Mouse (Mus musculus) large intestine, adult 2 months (tissue): ENCODE results near the gene Necab2. TPM values are rescaled to one million over a fixed set of nuclear protein-coding genes. Genes with fewer than 3 reads are reported as not detected.

Source experiments
- DNase-seq: peaks from one replicate; pipeline ENCODE4 v3.0.0-alpha.2; 2012; ENCODE audit warnings: low read depth, low spot score
- WGBS: fragments of 180-500 bp; shearing (Covaris S2); methylation state at CpG from one replicate; pipeline ENCODE4 v1.1.7; 2018; 5-methylcytosine and 5-hydroxymethylcytosine counted together
- polyA plus RNA-seq: library from polyadenylated mRNA; depleted of rRNA; stranded (reverse); fragments of >200 nt; gene quantifications from 2 replicates; pipeline ENCODE4 v1.2.3, GENCODE M21; 2012; rRNA removed

Necab2 gene
- polyA plus RNA-seq, 1 experiment = 0.90 TPM

DNA sequence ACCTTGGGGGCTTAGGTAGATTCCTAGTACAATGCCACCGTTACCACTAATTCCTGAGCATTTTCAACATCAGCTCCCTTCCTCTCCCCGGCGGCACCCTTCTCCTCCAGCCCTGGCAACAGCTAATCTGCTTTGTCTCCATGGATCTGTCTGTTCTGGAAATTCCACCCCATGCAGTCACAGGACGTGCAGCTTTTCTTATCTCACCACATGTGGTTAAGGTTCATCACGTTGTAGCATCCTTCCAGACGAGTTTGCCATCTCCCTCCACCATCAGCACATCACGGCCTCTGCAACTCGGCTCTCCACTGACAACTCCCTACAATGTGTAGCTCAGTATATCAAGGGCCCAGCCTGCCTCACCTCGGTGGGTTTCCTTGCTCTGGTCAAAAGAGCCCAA lies 59.0 kb downstream of the Necab2 start:
- DNase-seq = no peak
- 57% methylated on average over 9 of the region's 9 CpGs for WGBS

- no peak for DNase-seq
- WGBS = 81% methylated on average over 8 of the region's 8 CpGs
Observed at GRCm38 (mm10) chr8:119506106-119506505, 59.6 kb downstream of the Necab2 start.

GRCm38 (mm10) chr8:119510471-119510870 lies 64.0 kb downstream of the Necab2 start:
- no peak for DNase-seq
- 81% methylated on average over 9 of the region's 9 CpGs for WGBS

GRCm38 (mm10) chr8:119511722-119512121 lies 65.2 kb downstream of the Necab2 start:
- WGBS = 95% methylated on average over 7 of the region's 7 CpGs
- no peak for DNase-seq

DNA sequence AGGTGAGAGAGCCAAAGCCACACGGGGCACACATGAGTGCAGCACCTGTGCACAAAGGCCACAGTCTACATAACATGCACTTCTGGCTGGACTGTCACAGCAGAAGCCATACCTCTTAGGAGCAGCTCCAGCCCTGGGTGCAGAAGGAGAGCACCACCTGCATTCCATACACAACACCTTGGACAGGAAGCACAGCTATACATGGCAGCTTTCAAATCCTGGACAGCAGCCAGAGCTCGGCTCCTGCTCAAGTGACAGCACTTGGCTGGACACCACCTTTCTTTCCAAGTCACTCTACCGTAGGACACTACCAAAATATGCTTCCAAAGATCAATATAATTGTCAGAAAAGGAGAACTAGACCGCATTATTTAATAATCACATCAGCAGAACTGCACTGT lies 66.9 kb downstream of the Necab2 start:
- DNase-seq = no peak
- 57% methylated on average over 4 of the region's 4 CpGs for WGBS

- DNase-seq = no peak
- WGBS = 85% methylated on average over 3 of the region's 3 CpGs
Observed at GRCm38 (mm10) chr8:119514940-119515339, 68.4 kb downstream of the Necab2 start.

- WGBS = 83% methylated on average over 3 of the region's 3 CpGs
- no peak for DNase-seq
Observed at GRCm38 (mm10) chr8:119515767-119516166, 69.2 kb downstream of the Necab2 start.

- WGBS = 75% methylated on average over 5 of the region's 5 CpGs
- no peak for DNase-seq
Observed at GRCm38 (mm10) chr8:119516674-119517073, 70.2 kb downstream of the Necab2 start.

GRCm38 (mm10) chr8:119520102-119520501 lies 73.6 kb downstream of the Necab2 start:
- DNase-seq = no peak
- WGBS = 78% methylated on average over 7 of the region's 7 CpGs

Other genes starting within 250 kb of the Necab2 start
- 92.3 and 106 TPM in 2 replicates for gene Hsbp1, start 102.2 kb upstream of the Necab2 start, polyA plus RNA-seq
- 23.2 and 30.1 TPM in 2 replicates for gene Mlycd, start 51.8 kb upstream of the Necab2 start, polyA plus RNA-seq
- gene Osgin1, start 12.6 kb upstream of the Necab2 start, polyA plus RNA-seq = 55.2 and 117 TPM in 2 replicates
- 0.62 and 2.0 TPM in 2 replicates for gene Slc38a8, start 55.0 kb downstream of the Necab2 start, polyA plus RNA-seq
- 54.3 and 69.2 TPM in 2 replicates for gene Mbtps1, start 112.0 kb downstream of the Necab2 start, polyA plus RNA-seq
- gene Hsdl1, start 128.5 kb downstream of the Necab2 start, polyA plus RNA-seq = 19.1 and 23.9 TPM in 2 replicates
- gene Dnaaf1, start 128.5 kb downstream of the Necab2 start, polyA plus RNA-seq = 3.5 and 7.3 TPM in 2 replicates
- 19.2 and 21.5 TPM in 2 replicates for gene Taf1c, start 158.5 kb downstream of the Necab2 start, polyA plus RNA-seq
- 0.12 and 0.62 TPM in 2 replicates for gene Adad2, start 166.0 kb downstream of the Necab2 start, polyA plus RNA-seq
- gene Kcng4, start 189.0 kb downstream of the Necab2 start, polyA plus RNA-seq = 0.86 and 0.89 TPM in 2 replicates
- 26.6 and 26.8 TPM in 2 replicates for gene Wfdc1, start 219.6 kb downstream of the Necab2 start, polyA plus RNA-seq